Mouse (Mus musculus): ENCODE data around the gene Slc30a7.
A peak's percentile ranks its signal among the peaks of the same experiment; 100 is the strongest.

Slc30a7 gene

GRCm38 (mm10) chr3:116006978-116007940, at the start of gene Slc30a7, which contains the start of gene Extl2:
Gene Slc30a7, minus strand, starts transcription at chr3:116007406.
Gene Extl2, plus strand, starts transcription at chr3:116007462.
- peak; percentile 80 to 89 for DNase-seq (ENCODE audit: low spot score in 2 of 2)

GRCm38 (mm10) chr3:116047034-116047433, 39.8 kb upstream of the Slc30a7 start:
- DNase-seq (ENCODE audit: low spot score in 2 of 2): no peak

GRCm38 (mm10) chr3:116046000-116046399, 38.8 kb upstream of the Slc30a7 start:
- no peak for DNase-seq (ENCODE audit: low spot score in 2 of 2)

- DNase-seq (ENCODE audit: low spot score in 2 of 2): no peak
Observed at GRCm38 (mm10) chr3:116040776-116041175, 33.6 kb upstream of the Slc30a7 start.

- no peak for DNase-seq (ENCODE audit: low spot score in 2 of 2)
Observed at GRCm38 (mm10) chr3:116033871-116034222, 26.6 kb upstream of the Slc30a7 start.

GRCm38 (mm10) chr3:116033218-116033870, 26.1 kb upstream of the Slc30a7 start:
- no peak for DNase-seq (ENCODE audit: low spot score in 2 of 2)

GRCm38 (mm10) chr3:116030152-116030788, 23.1 kb upstream of the Slc30a7 start:
- no peak for DNase-seq (ENCODE audit: low spot score in 2 of 2)

GRCm38 (mm10) chr3:116026996-116027395, 19.8 kb upstream of the Slc30a7 start:
- DNase-seq (ENCODE audit: low spot score in 2 of 2): no peak

GRCm38 (mm10) chr3:116025701-116026100, 18.5 kb upstream of the Slc30a7 start:
- DNase-seq (ENCODE audit: low spot score in 2 of 2): no peak

- no peak for DNase-seq (ENCODE audit: low spot score in 2 of 2)
Observed at GRCm38 (mm10) chr3:116024669-116025068, 17.5 kb upstream of the Slc30a7 start.

- no peak for DNase-seq (ENCODE audit: low spot score in 2 of 2)
Observed at GRCm38 (mm10) chr3:116024236-116024635, 17.0 kb upstream of the Slc30a7 start.

- no peak for DNase-seq (ENCODE audit: low spot score in 2 of 2)
Observed at GRCm38 (mm10) chr3:116019136-116019535, 11.9 kb upstream of the Slc30a7 start.

GRCm38 (mm10) chr3:116018606-116019005, 11.4 kb upstream of the Slc30a7 start:
- DNase-seq (ENCODE audit: low spot score in 2 of 2): no peak

- DNase-seq (ENCODE audit: low spot score in 2 of 2): no peak
Observed at GRCm38 (mm10) chr3:116016116-116016515, 8.9 kb upstream of the Slc30a7 start.

GRCm38 (mm10) chr3:116014901-116015300, 7.7 kb upstream of the Slc30a7 start:
- no peak for DNase-seq (ENCODE audit: low spot score in 2 of 2)

- no peak for DNase-seq (ENCODE audit: low spot score in 2 of 2)
Observed at GRCm38 (mm10) chr3:116009622-116010344, 2.6 kb upstream of the Slc30a7 start.

- DNase-seq (ENCODE audit: low spot score in 2 of 2): peak; percentile 66 to 68
Observed at GRCm38 (mm10) chr3:116007941-116008440, 785 bp upstream of the Slc30a7 start.

- DNase-seq (ENCODE audit: low spot score in 2 of 2): peak in 1 of 2 experiments; percentile 20
Observed at GRCm38 (mm10) chr3:116006284-116006977, 775 bp downstream of the Slc30a7 start.

GRCm38 (mm10) chr3:115996929-115997328, 10.3 kb downstream of the Slc30a7 start:
- no peak for DNase-seq (ENCODE audit: low spot score in 2 of 2)

GRCm38 (mm10) chr3:115993025-115993424, 14.2 kb downstream of the Slc30a7 start:
- no peak for DNase-seq (ENCODE audit: low spot score in 2 of 2)

- no peak for DNase-seq (ENCODE audit: low spot score in 2 of 2)
Observed at GRCm38 (mm10) chr3:115992588-115992987, 14.6 kb downstream of the Slc30a7 start.

Data from urinary bladder, postnatal 4 days (tissue).